Mouse (Mus musculus) limb, embryonic 12.5 days (tissue): ENCODE results near the gene Zfp719. TPM values are rescaled to one million over a fixed set of nuclear protein-coding genes. Genes with fewer than 3 reads are reported as not detected.
A peak's percentile ranks its signal among the peaks of the same experiment; 100 is the strongest.

Experiments used
- ATAC-seq: fragments of 200-750 bp; cut with Nextera tagmentation; 2 replicates; pipeline ENCODE4 v1.8.0; 2017; ENCODE audit warnings: low read depth, moderate TSS enrichment; ENCODE audit not compliant: insufficient number of reproducible peaks, insufficient read depth, low FRiP score, low TSS enrichment
- H3K27ac ChIP-seq: fragments of 300-500 bp; sonication (generic); 2 replicates; pipeline ENCODE4 v1.5.1; 2016; ENCODE audit warnings: mild to moderate bottlenecking, moderate library complexity
- H3K27me3 ChIP-seq: fragments of 300-500 bp; sonication (generic); 2 replicates; pipeline ENCODE4 v1.6.1; 2016; ENCODE audit warnings: mild to moderate bottlenecking, moderate library complexity
- H3K36me3 ChIP-seq: fragments of 300-500 bp; sonication (generic); 2 replicates; pipeline ENCODE4 v1.6.1; 2016; ENCODE audit warnings: mild to moderate bottlenecking, moderate library complexity
- H3K4me1 ChIP-seq: fragments of 300-500 bp; sonication (generic); replicated peaks from 2 replicates; pipeline ENCODE4 v1.6.1; 2016
- H3K4me2 ChIP-seq: fragments of 300-500 bp; sonication (generic); 2 replicates; pipeline ENCODE4 v1.6.1; 2016; ENCODE audit warnings: mild to moderate bottlenecking, moderate library complexity
- H3K4me3 ChIP-seq: fragments of 300-500 bp; sonication (generic); replicated peaks from 2 replicates; pipeline ENCODE4 v1.5.1; 2016; ENCODE audit warnings: mild to moderate bottlenecking
- H3K9ac ChIP-seq: fragments of 300-500 bp; sonication (generic); replicated peaks from 2 replicates; pipeline ENCODE4 v1.6.1; 2016; ENCODE audit warnings: mild to moderate bottlenecking, moderate library complexity
- H3K9me3 ChIP-seq: fragments of 300-500 bp; sonication (generic); 2 replicates; pipeline ENCODE4 v1.6.1; 2016; ENCODE audit warnings: mild to moderate bottlenecking, moderate library complexity
- WGBS: fragments of 180-500 bp; shearing (Covaris S2); methylation state at CpG from one replicate; pipeline ENCODE4 v1.1.7; 2016; 5-methylcytosine and 5-hydroxymethylcytosine counted together
- polyA plus RNA-seq: library from polyadenylated mRNA; unstranded; fragments of >200 nt; fragmentation: Nextera tagmentation; extraction: Ambion mirVana; gene quantifications from 2 replicates; pipeline ENCODE4 v1.2.1, GENCODE M21; 2016

Gene Zfp719
- polyA plus RNA-seq, 1 experiment from 2014 or later, result 15.7 TPM

DNA sequence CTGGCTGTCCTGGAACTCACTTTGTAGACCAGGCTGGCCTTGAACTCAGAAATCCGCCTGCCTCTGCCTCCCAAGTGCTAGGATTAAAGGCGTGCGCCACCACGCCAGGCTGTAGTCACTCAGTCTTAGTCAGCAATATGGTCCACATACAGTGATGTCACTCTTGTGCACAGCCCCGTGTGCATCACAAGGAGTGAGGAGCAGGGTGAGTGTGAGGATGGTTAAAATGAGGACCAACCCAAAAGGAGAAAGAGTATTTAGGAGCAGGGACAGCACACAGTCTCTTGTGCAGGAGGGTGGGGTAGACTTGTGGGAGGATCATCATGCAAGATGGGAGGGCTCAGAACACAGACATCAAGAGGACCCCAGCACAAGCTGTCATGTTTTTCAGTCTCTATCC lies 24.1 kb upstream of the Zfp719 start:
- Histone ChIP-seq H3K4me3 (no peak overlapping the region), H3K9ac (no peak overlapping the region)

GRCm38 (mm10) chr7:43556901-43557300 lies 22.5 kb upstream of the Zfp719 start:
- Histone ChIP-seq H3K27me3 (no peaks in the 10 kb centered on the region), H3K4me3 (no peak overlapping the region), H3K27ac (no peak overlapping the region), H3K9ac (no peak overlapping the region), H3K4me2 (no peak overlapping the region), H3K9me3 (no peaks in the 10 kb centered on the region), H3K4me1 (no peaks in the 10 kb centered on the region), H3K36me3 (no peaks in the 10 kb centered on the region)
- no peak for ATAC-seq
- WGBS, result 93% methylated on average over 1 of the region's 1 CpGs

More for the DNA sequence above, 24.1 kb upstream of the Zfp719 start:
- no peaks in the 10 kb centered on the region for H3K27me3 ChIP-seq
- no peak overlapping the region for H3K4me2 ChIP-seq
- no peak for ATAC-seq
- H3K27ac ChIP-seq, result no peak overlapping the region
- H3K9me3 ChIP-seq, result no peaks in the 10 kb centered on the region
- WGBS, result 91% methylated on average over 5 of the region's 5 CpGs
- no peaks in the 10 kb centered on the region for H3K36me3 ChIP-seq
- H3K4me1 ChIP-seq, result no peaks in the 10 kb centered on the region

DNA sequence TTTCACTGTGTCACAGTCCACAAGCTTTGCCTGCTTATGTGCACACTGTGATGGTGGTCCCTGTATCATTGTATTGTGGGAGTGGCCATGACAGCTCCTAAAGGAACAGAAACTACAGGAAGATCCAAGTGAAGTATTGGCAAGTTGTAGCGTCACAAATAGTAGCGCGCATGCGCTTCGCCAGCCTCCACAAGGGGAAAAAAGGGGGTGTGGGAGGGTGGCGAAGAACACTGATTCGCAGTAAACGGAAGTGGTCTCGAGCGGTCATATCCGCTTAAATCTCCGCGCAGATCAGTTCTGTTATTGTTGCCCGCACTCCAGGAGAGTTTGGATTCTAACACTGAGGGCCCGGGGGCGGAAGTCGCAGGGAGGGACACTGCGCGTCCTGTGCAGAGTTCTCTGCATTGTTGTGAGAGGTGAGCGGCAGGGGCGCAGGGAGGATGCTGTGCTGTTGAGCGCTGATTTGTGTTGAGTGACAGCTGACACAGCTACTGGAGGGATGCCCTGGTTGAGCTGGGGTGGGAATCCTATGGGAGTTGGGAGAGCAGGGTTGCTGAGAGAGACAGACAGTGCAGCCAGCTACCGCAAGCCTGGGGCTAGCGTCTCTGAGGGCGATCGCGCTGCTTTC lies 17.3 kb upstream of the Zfp719 start, which contains the start of gene Zfp658:
Zfp658 (plus strand) TSS at position 251 of the 628 bp plus-strand sequence.
- peaks cover 19% of the 10 kb centered on the region for H3K36me3 ChIP-seq
- H3K27me3 ChIP-seq, result no peaks in the 10 kb centered on the region
- peak within 1 kb of the TSS; percentile 79 for H3K9ac ChIP-seq
- peak; percentile 85 for ATAC-seq
- peak within 1 kb of the TSS; percentile 76 for H3K4me2 ChIP-seq
- WGBS, result under 1% methylated on average over 27 of the region's 27 CpGs
- H3K4me1 ChIP-seq, result peaks cover 15% of the 10 kb centered on the region
- H3K4me3 ChIP-seq, result peak within 1 kb of the TSS; percentile 73
- no peaks in the 10 kb centered on the region for H3K9me3 ChIP-seq
- peak within 1 kb of the TSS; percentile 91 for H3K27ac ChIP-seq

GRCm38 (mm10) chr7:43562651-43563070 lies 16.7 kb upstream of the Zfp719 start:
- Histone ChIP-seq H3K27me3 (no peaks in the 10 kb centered on the region), H3K4me1 (peaks cover 15% of the 10 kb centered on the region), H3K9me3 (no peaks in the 10 kb centered on the region), H3K4me2 (peak overlapping the region; percentile 76), H3K4me3 (peak overlapping the region; percentile 73), H3K9ac (peak overlapping the region; percentile 79), H3K36me3 (peaks cover 25% of the 10 kb centered on the region), H3K27ac (peak overlapping the region; percentile 91)
- under 1% methylated on average over 10 of the region's 10 CpGs for WGBS
- no peak for ATAC-seq

DNA sequence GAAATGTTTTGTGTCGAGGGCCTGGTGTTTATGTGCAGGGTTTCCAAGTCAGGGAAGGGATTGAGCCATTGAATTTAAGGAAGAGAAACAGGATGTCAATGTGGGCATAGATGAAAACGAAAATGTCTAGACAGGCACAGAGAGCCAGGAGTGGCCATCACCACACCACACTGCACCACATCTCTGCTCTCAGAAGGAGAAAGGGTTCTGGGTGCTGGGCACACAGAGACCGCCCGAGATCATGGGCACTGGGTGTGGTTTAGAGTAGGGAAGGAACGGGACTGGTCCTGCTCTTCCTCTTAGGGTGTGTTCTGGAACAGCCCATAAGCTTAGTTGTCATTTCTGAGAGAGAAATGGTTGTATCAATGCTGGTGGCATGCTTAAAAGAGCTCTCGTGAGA lies 16.1 kb upstream of the Zfp719 start:
- Histone ChIP-seq H3K9me3 (no peaks in the 10 kb centered on the region), H3K9ac (no peak overlapping the region; the same call in 1 of the 2 replicates), H3K4me1 (peaks cover 15% of the 10 kb centered on the region), H3K4me3 (peak overlapping the region; percentile 73), H3K27ac (no peak overlapping the region), H3K4me2 (peak overlapping the region; percentile 76), H3K36me3 (peaks cover 31% of the 10 kb centered on the region), H3K27me3 (no peaks in the 10 kb centered on the region)
- WGBS, result 63% methylated on average over 6 of the region's 6 CpGs
- ATAC-seq, result no peak

- Histone ChIP-seq H3K27ac (no peak overlapping the region), H3K9ac (no peak overlapping the region), H3K9me3 (no peaks in the 10 kb centered on the region), H3K4me2 (no peak overlapping the region), H3K27me3 (no peaks in the 10 kb centered on the region), H3K4me1 (no peaks in the 10 kb centered on the region), H3K4me3 (no peak overlapping the region), H3K36me3 (peaks cover 78% of the 10 kb centered on the region)
- 93% methylated on average over 2 of the region's 2 CpGs for WGBS
- no peak for ATAC-seq
Measured at GRCm38 (mm10) chr7:43571216-43571615, 8.2 kb upstream of the Zfp719 start.

DNA sequence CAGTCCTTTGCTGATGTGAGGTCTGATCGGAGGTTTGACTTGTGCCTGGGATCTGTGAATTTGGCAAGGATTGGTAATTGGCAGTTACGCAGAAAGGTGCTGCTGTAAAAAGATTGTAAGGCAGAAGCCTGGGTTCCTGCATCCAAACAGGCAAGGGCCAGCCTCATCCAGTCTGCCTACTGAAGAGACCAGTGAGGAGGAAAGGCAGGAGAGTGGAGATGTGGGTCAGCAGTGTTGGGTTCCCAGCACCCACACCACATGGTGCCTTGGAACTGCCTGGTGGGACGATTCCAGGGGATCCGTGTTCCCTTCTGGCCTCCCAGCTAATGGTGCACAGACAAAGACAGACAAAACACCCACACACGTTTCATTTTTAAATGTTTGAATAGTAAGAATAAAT lies 1.1 kb downstream of the Zfp719 start:
- ATAC-seq, result no peak
- Histone ChIP-seq H3K4me1 (peaks cover 13% of the 10 kb centered on the region), H3K27ac (peak overlapping the region; percentile 89; the same call in 1 of the 2 replicates), H3K9me3 (no peaks in the 10 kb centered on the region), H3K27me3 (no peaks in the 10 kb centered on the region), H3K9ac (peak overlapping the region; percentile 75), H3K4me2 (peak overlapping the region; percentile 68), H3K4me3 (peak overlapping the region; percentile 67), H3K36me3 (peaks cover 19% of the 10 kb centered on the region)
- 61% methylated on average over 5 of the region's 5 CpGs for WGBS

DNA sequence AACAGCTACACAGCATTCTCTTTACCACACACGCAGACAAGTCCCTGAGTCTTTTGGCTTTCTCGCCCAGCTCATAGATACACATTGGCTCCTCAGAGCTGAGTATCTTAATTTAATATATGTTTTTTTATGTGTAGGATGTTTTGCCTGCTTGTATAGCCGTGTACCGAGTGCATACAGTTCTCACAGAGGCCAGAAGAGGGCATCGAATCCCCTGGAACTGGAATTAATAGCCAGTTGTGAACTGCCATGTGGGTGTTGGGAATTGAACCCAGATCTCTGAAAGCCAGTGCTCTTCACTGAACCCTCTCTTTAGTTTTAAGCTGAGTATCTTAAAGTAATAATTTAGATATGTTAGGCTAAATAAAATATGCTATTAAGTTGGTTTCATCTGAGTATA lies 5.4 kb downstream of the Zfp719 start:
- Histone ChIP-seq H3K9me3 (no peaks in the 10 kb centered on the region), H3K9ac (no peak overlapping the region), H3K36me3 (peaks cover 62% of the 10 kb centered on the region), H3K4me2 (no peak overlapping the region), H3K27ac (no peak overlapping the region), H3K4me1 (peaks cover 13% of the 10 kb centered on the region), H3K27me3 (no peaks in the 10 kb centered on the region), H3K4me3 (no peak overlapping the region)
- no peak for ATAC-seq
- WGBS, result 90% methylated on average over 5 of the region's 5 CpGs

GRCm38 (mm10) chr7:43601884-43602283 lies 22.5 kb downstream of the Zfp719 start:
- WGBS, result 44% methylated on average over 5 of the region's 5 CpGs
- no peak overlapping the region for H3K4me2 ChIP-seq
- ATAC-seq, result no peak
- no peak overlapping the region for H3K4me3 ChIP-seq
- no peaks in the 10 kb centered on the region for H3K4me1 ChIP-seq
- H3K27me3 ChIP-seq, result no peaks in the 10 kb centered on the region
- no peaks in the 10 kb centered on the region for H3K36me3 ChIP-seq
- H3K9ac ChIP-seq, result no peak overlapping the region
- H3K27ac ChIP-seq, result no peak overlapping the region
- no peaks in the 10 kb centered on the region for H3K9me3 ChIP-seq

DNA sequence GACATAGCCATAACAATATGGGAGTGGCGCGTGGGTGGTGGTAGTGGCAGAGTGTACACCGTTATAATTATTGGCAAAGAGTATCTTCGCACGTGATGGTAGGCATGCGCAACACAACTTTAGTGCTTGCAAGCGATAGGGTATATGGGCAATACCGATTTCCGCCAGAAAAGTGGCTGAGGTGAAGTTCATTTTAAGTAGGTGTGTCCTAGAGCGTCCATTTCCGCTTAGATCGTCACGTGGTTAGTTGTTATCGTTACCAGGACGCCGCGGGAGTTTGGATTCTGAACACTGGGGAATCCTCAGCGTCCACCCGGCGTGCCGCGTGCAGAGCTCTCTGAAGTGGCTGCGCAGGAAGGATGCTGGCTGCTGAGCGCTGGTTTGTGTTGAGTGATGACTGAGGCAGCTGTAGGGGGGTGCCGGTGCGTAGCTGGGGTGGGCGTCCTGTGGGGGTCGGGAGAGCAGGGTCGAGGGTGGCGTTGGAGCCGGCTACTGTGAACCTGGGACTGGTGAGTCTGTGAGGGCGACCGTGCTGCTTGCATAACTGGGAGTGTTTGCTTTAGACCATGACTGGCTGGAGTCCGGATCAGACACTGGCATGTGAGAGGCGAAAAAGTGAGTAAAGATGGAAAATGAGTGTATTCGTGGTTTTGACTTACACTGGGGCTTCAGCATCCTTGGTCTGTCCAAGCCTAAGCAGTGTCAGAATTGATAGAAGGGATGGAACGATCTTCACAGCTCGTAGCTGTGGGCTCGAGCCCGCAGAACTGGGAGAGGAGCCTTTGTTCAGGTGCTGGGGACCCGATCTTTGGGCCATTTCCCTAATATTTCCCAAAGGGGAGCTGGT lies 27.7 kb downstream of the Zfp719 start, which contains the start of gene Zfp819:
Zfp819 (plus strand) TSS at position 274 of the 847 bp plus-strand sequence.
- ATAC-seq, result peak; percentile 68
- Histone ChIP-seq H3K9ac (peak within 1 kb of the TSS; percentile 35; the same call in 1 of the 2 replicates), H3K27ac (no peak within 1 kb of the TSS), H3K4me2 (peak within 1 kb of the TSS; percentile 74), H3K27me3 (no peaks in the 10 kb centered on the region), H3K9me3 (no peaks in the 10 kb centered on the region), H3K36me3 (no peaks in the 10 kb centered on the region), H3K4me3 (peak within 1 kb of the TSS; percentile 44), H3K4me1 (no peaks in the 10 kb centered on the region)
- 18% methylated on average over 41 of the region's 41 CpGs for WGBS

- Histone ChIP-seq H3K4me1 (no peaks in the 10 kb centered on the region), H3K4me3 (no peak overlapping the region), H3K36me3 (no peaks in the 10 kb centered on the region), H3K4me2 (peak overlapping the region; percentile 74), H3K9me3 (no peaks in the 10 kb centered on the region), H3K27me3 (no peaks in the 10 kb centered on the region), H3K27ac (no peak overlapping the region), H3K9ac (no peak overlapping the region)
- no peak for ATAC-seq
- 32% methylated on average over 5 of the region's 5 CpGs for WGBS
Measured at GRCm38 (mm10) chr7:43607743-43608287, 28.4 kb downstream of the Zfp719 start.
